Comparison of ENCODE assay signal across 23 mouse cellular contexts in genomic region chr16:57292296-57292695, GRCm38 (mm10). TPM values are rescaled to one million over a fixed set of nuclear protein-coding genes. Genes with fewer than 3 reads are reported as not detected.
DNase-seq lines count a peak whose midpoint lies in the region; ATAC-seq lines count a peak whose summit lies in the region.
"Had no signal": no experiment of that assay in that cellular context is flagged by ENCODE, and none has a peak within 500 bp of the region (broad histone marks: within the 10 kb centered on the region; RNA-seq: fewer than 3 reads in every experiment).

No protein-coding gene starts in this region.

- no peak for DNase-seq in heart, adult 8-10 months (ENCODE audit: low spot score)
- peak; percentile 28 to 34 for DNase-seq in heart, postnatal 10 days
- no peak for DNase-seq in heart, postnatal 14 days
- DNase-seq in adipocyte (ENCODE audit: low spot score), result peak; percentile 85
- DNase-seq in forebrain, embryonic 14.5 days (ENCODE audit: low spot score), result no peak
- DNase-seq: adrenal gland, adult 8-10 months; adrenal gland, postnatal 14 days; adrenal gland, postnatal 36 days; cerebellum, adult 11-12 months; cerebellum, adult 2 months; cerebellum, adult 9-10 months; cerebellum, postnatal 10 days; cerebellum, postnatal 25 days had no signal

- ATAC-seq in heart, embryonic 13.5 days (ENCODE audit: extremely low read depth, insufficient number of reproducible peaks, low FRiP score, low TSS enrichment), result no peak
- ATAC-seq in heart, embryonic 16.5 days (replicated peaks; ENCODE audit: extremely low read depth, insufficient read depth, low FRiP score), result peak; percentile 75
- no peak for ATAC-seq in heart, embryonic 12.5 days (ENCODE audit: insufficient number of reproducible peaks, low FRiP score)
- no peak for ATAC-seq in forebrain, embryonic 14.5 days
- ATAC-seq: forebrain, embryonic 13.5 days; forebrain, embryonic 16.5 days had no signal

- intact Hi-C loops in heart, postnatal 10 days (cut with DNase I), result no loop called here
- intact Hi-C loops in heart, postnatal 14 days (cut with DNase I), result loop anchor here (5.0 kb wide), 1 partner anchor 45 kb away; no protein-coding TSS in a partner anchor

- H3K4me1 ChIP-seq in heart, embryonic 13.5 days, result peaks cover 6% of the 10 kb centered on the region; the same call in 1 of the 2 replicates
- peaks cover 4% of the 10 kb centered on the region; the same call in 1 of the 2 replicates for H3K4me1 ChIP-seq in heart, embryonic 16.5 days (ENCODE audit: control insufficient read depth, insufficient read depth, low read length)
- H3K4me1 ChIP-seq in heart, embryonic 12.5 days (replicated peaks), result no peaks in the 10 kb centered on the region; the same call in 1 of the 2 replicates
- H3K4me1 ChIP-seq in forebrain, embryonic 14.5 days (ENCODE audit: control insufficient read depth, insufficient read depth, low read length), result no peaks in the 10 kb centered on the region
- H3K4me1 ChIP-seq: embryonic facial prominence, embryonic 10.5 days; embryonic facial prominence, embryonic 12.5 days; forebrain, embryonic 13.5 days had no signal

- H3K27me3 ChIP-seq in heart, embryonic 13.5 days (replicated peaks), result no peaks in the 10 kb centered on the region
- H3K27me3 ChIP-seq in heart, embryonic 16.5 days (ENCODE audit: control insufficient read depth, insufficient read depth, low read length), result no peaks in the 10 kb centered on the region
- no peaks in the 10 kb centered on the region for H3K27me3 ChIP-seq in heart, embryonic 12.5 days (replicated peaks)
- no peaks in the 10 kb centered on the region for H3K27me3 ChIP-seq in forebrain, embryonic 14.5 days (replicated peaks; ENCODE audit: control insufficient read depth, insufficient read depth, low read length)
- H3K27me3 ChIP-seq: embryonic facial prominence, embryonic 12.5 days; forebrain, embryonic 13.5 days had no signal

- no peak overlapping the region for H3K4me3 ChIP-seq in heart, embryonic 13.5 days
- H3K4me3 ChIP-seq in heart, embryonic 16.5 days (ENCODE audit: low read length), result no peak overlapping the region
- H3K4me3 ChIP-seq in heart, embryonic 12.5 days, result no peak overlapping the region
- no peak overlapping the region for H3K4me3 ChIP-seq in forebrain, embryonic 14.5 days (ENCODE audit: low read depth, low read length)
- H3K4me3 ChIP-seq: embryonic facial prominence, embryonic 10.5 days; embryonic facial prominence, embryonic 12.5 days; forebrain, embryonic 13.5 days had no signal

- peak overlapping the region; percentile 48 for H3K27ac ChIP-seq in heart, embryonic 13.5 days (replicated peaks)
- peak overlapping the region; percentile 62 for H3K27ac ChIP-seq in heart, embryonic 16.5 days (ENCODE audit: low read length)
- H3K27ac ChIP-seq in heart, embryonic 12.5 days (ENCODE audit: poor library complexity, severe bottlenecking), result no peak overlapping the region
- H3K27ac ChIP-seq in forebrain, embryonic 14.5 days (ENCODE audit: low read depth, low read length), result no peak overlapping the region
- H3K27ac ChIP-seq: embryonic facial prominence, embryonic 10.5 days; embryonic facial prominence, embryonic 12.5 days; forebrain, embryonic 13.5 days had no signal

- H3K4me2 ChIP-seq in heart, embryonic 13.5 days, result no peak overlapping the region
- peak overlapping the region; percentile 18; the same call in 1 of the 2 replicates for H3K4me2 ChIP-seq in heart, embryonic 16.5 days (ENCODE audit: low read depth, low read length)
- H3K4me2 ChIP-seq in heart, embryonic 12.5 days, result no peak overlapping the region
- H3K4me2 ChIP-seq in forebrain, embryonic 14.5 days (ENCODE audit: low read length), result no peak overlapping the region
- H3K4me2 ChIP-seq: embryonic facial prominence, embryonic 12.5 days; forebrain, embryonic 13.5 days had no signal

- H3K9ac ChIP-seq in heart, embryonic 13.5 days, result no peak overlapping the region
- no peak overlapping the region for H3K9ac ChIP-seq in heart, embryonic 16.5 days (ENCODE audit: low read length)
- no peak overlapping the region for H3K9ac ChIP-seq in heart, embryonic 12.5 days
- H3K9ac ChIP-seq in forebrain, embryonic 14.5 days (ENCODE audit: low read length), result no peak overlapping the region
- H3K9ac ChIP-seq: embryonic facial prominence, embryonic 12.5 days; forebrain, embryonic 13.5 days had no signal

- 25% methylated on average over 4 of the region's 4 CpGs for WGBS in heart, embryonic 13.5 days
- 35% methylated on average over 4 of the region's 4 CpGs for WGBS in heart, embryonic 16.5 days
- 43% methylated on average over 4 of the region's 4 CpGs for WGBS in heart, embryonic 12.5 days
- 60% methylated on average over 4 of the region's 4 CpGs for WGBS in forebrain, embryonic 14.5 days

- H3K36me3 ChIP-seq in heart, embryonic 13.5 days, result no peaks in the 10 kb centered on the region
- H3K36me3 ChIP-seq in heart, embryonic 16.5 days (ENCODE audit: control insufficient read depth, insufficient read depth), result no peaks in the 10 kb centered on the region
- H3K36me3 ChIP-seq in heart, embryonic 12.5 days, result no peaks in the 10 kb centered on the region
- H3K36me3 ChIP-seq in forebrain, embryonic 14.5 days (ENCODE audit: control insufficient read depth, insufficient read depth, low read length), result no peaks in the 10 kb centered on the region
- H3K36me3 ChIP-seq: embryonic facial prominence, embryonic 10.5 days; embryonic facial prominence, embryonic 12.5 days had no signal

- peaks cover 3% of the 10 kb centered on the region; the same call in 1 of the 2 replicates for H3K9me3 ChIP-seq in heart, embryonic 13.5 days
- no peaks in the 10 kb centered on the region for H3K9me3 ChIP-seq in heart, embryonic 16.5 days (replicated peaks; ENCODE audit: control insufficient read depth, low read length)
- H3K9me3 ChIP-seq in heart, embryonic 12.5 days (replicated peaks), result no peaks in the 10 kb centered on the region; the same call in 1 of the 2 replicates
- H3K9me3 ChIP-seq in forebrain, embryonic 14.5 days (replicated peaks; ENCODE audit: control insufficient read depth, low read length), result no peaks in the 10 kb centered on the region
- H3K9me3 ChIP-seq: embryonic facial prominence, embryonic 10.5 days; embryonic facial prominence, embryonic 12.5 days; forebrain, embryonic 13.5 days had no signal

RNA-seq across cellular contexts. Expression of gene Tmem30c, which starts 0.4 kb away (rescaled TPM):
- polyA plus RNA-seq in heart, embryonic 13.5 days (2015; fragmentation: Nextera tagmentation; extraction: Ambion mirVana), result 0.05 TPM in 1 of 2 replicates, not detected in the other
- total RNA-seq in heart, adult 8-10 months (2022), result not detected
- not detected in 2 replicates for polyA plus RNA-seq in heart, embryonic 16.5 days (2015; fragmentation: Nextera tagmentation; extraction: Ambion mirVana)
- 0.08 TPM in 1 of 2 replicates, not detected in the other for polyA plus RNA-seq in heart, embryonic 12.5 days (2016; fragmentation: Nextera tagmentation; extraction: Ambion mirVana)
- not detected for total RNA-seq in heart, postnatal 10 days (2021)
- not detected for total RNA-seq in heart, postnatal 14 days (2021)
- 0.37 TPM in 1 of 2 replicates, not detected in the other for polyA plus RNA-seq in forebrain, embryonic 14.5 days (2014; fragmentation: Nextera tagmentation; extraction: Ambion mirVana)
- total RNA-seq: adrenal gland, adult 18-20 months; adrenal gland, postnatal 14 days; adrenal gland, postnatal 36 days had no signal
- polyA plus RNA-seq: C2C12; embryonic facial prominence, embryonic 14.5 days had no signal

Comparison
In these comparisons a context has a peak if more than half of its experiments do, and no peak if none do; other contexts are left out.
1. H3K27ac ChIP-seq: peak in heart, embryonic 13.5 days (single experiment) and heart, embryonic 16.5 days (single experiment); none in heart, embryonic 12.5 days (single experiment) and forebrain, embryonic 14.5 days (single experiment).
2. DNase-seq: peak in heart, postnatal 10 days (2 of 2) and adipocyte (single experiment); none in heart, adult 8-10 months (single experiment), heart, postnatal 14 days (0 of 2) and forebrain, embryonic 14.5 days (single experiment).